Mouse (Mus musculus) adrenal gland (tissue): ENCODE measurements around the gene Slc16a1.
"Not testable (repeated sequence)": the region's sequence is repeated elsewhere in the genome, so short reads cannot be mapped to it uniquely, and the experiment has no call there.

ENCODE experiments used
- intact Hi-C: fragments of 180-260 bp; cut with DNase I; formaldehyde crosslinking; loops from one replicate; pipeline ENCODE4 v1.15.1; 2025

Slc16a1 gene

DNA sequence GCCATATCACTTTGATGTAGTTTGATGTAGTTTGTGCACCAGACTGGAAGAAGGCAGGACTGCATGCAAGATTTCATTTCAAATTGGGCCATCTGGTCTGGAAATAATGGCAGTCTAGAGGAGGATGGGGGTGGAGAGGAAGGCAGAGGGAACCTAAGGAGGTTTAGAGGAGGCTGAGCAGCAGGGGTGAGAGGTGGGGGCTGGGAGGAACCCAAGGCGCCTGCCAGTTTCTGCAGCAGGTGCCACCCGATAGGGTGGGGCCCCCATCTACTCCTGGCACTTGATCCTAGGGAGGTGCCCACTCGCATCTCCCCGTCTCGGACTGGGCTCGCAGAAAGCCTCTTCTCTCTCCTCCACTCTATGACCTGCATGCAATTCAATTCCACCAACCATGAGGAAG, 33.1 kb downstream of the Slc16a1 start:
- intact Hi-C loops = loop anchor here (10.0 kb wide), 1 partner anchor 157 kb away; the partner anchor contains the start of gene Lrig2

DNA sequence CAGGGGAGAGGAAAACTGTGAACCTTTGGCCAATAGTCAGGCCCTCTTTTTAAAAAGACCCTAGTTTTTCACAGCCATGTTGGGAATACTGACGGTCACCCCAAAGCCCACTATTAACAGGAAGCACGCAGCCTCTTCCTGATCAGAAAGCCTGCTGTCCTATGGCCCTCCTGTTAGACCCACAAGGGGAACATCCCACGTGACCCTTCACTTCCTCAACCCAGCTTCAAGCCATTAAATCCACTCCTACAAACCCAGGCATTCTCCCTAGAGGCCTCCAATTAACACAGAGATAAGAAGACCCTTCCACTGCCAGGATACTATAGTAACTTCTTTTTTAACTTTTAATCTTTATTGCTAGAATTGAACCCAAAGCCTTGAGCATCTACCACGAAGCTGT, 33.6 kb downstream of the Slc16a1 start:
- intact Hi-C loops = loop anchor here (10.0 kb wide), 1 partner anchor 157 kb away; the partner anchor contains the start of gene Lrig2

DNA sequence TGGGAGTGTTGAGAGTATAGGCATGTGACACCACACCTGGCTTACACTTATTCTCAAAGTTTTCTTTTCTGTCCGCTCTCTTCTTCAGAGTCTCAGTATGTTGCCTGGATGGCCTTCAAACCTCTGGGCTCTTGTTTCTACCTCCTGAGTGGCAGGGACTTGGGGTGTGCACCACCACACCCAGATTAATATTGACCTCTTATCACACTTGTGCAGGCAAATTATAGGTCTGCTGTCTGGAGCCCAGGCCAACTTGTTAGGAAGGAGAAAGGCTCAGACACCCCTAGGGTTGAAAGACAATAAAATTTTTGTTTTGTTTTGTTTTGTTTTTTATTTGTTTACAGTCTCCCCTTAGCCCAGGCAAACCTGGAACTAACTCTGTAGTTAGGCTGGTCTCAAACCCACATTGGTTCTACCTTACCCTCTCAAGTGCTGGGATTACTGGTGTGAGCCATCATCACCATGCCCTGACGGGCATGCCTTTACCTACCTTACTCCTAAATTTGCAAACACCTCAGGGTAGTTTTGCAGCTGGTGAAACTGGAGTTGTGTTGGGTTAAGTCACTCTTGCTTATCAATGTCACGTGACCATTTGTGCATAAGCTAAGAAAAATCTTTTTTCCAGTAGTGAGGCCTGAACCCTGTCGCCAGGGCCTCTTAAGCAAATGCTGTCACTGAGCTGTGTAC, 35.3 kb downstream of the Slc16a1 start:
- intact Hi-C loops = loop anchor here (2.0 to 10.0 kb wide), 2 partner anchors 31 to 159 kb away; partner anchors contain the start of gene Lrig2

DNA sequence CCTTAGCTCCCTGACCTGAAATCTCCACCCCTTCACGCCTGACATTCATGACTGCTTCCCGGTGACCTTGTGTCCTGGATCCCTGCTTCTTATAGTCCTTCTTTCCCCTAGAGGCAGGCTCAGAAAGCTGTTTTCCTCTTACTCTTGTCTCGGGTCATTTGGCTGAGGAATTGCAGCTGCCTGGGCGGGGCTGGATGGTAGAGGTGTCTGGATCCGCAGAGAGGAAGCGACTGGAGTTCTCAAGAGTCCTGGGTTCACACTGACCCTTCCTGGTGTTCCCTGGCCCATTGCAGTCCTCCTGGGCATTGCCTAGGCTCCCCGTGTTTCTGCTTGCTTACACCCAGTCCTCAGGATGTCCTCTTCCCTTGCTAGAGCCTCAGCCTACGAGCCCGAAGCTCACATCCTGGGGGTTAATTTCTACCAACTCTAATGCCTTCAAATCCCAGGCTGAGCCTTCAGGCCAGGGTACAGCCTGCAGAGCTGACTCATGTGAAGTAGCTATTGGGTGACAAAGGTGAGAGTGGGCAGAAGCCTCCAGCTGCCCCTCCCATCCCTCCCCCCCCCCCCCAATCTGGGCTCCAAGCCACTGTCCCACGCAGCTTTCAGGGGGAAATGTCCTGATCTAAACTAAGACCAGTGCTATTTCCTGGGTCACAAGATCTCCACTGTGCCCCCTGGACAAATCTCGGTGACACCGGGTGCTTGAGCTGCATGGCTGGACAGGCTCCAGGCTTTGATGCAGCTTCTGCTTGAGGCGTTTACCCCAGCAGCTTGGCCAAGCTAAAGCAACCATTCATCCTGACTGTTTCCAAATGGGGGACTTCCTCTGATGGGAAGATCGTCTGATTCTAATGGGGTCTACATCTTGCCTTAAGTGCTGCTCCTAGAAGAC, 36.1 kb downstream of the Slc16a1 start:
- intact Hi-C loops = loop anchor here (2.0 to 10.0 kb wide), 2 partner anchors 32 to 160 kb away; partner anchors contain the start of gene Lrig2

DNA sequence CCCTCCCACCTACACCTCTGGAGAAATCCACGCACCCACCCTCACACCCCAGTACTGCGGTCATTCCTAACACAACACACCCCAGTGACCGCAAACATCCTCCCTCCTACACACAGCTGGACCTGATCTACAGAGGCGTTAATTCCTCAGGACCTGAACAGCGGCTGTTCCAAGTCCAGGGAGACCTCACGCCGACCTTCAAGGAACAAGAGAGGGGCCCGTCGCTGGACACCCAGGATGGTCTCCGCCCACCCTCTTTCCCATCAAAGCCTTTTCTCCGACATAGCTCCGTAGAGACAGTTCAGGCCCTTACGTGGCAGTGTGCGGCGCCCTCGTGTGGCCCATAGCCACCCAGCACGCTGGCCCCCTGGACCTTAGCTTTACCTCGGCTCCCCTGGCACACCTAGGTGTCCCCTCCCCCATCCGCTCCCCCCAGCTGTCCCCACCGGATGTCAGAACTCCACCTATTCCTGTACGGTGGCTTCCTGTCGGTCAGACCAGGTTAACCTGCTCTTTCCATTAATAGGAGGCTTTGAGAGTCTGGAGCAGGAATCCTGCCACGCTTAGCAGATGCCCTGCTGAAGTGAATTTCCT, 36.9 kb downstream of the Slc16a1 start:
- intact Hi-C loops = loop anchor here (2.0 to 10.0 kb wide), 2 partner anchors 33 to 161 kb away; partner anchors contain the start of gene Lrig2

DNA sequence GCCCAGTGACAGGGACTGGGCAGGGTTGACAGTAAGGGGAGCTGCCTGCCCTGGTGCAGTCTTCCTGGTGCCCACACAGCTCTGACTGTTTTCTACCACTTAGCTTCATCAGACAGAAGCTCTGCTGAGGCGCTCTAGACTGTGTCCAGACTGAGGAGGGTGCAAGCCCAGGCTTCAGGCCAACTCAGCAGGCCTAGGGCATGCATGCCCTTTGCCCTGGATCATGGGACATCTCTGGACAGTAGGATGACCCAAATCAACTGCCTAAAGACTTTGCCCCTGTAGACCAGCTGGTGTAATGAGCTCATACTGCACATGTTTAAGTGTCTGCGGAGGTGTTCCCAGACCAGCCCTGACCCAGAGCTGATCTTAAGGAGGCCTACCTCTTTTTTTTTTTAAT, 39.3 kb downstream of the Slc16a1 start:
- intact Hi-C loops = loop anchor here (10.0 kb wide), 1 partner anchor 163 kb away; the partner anchor contains the start of gene Lrig2

DNA sequence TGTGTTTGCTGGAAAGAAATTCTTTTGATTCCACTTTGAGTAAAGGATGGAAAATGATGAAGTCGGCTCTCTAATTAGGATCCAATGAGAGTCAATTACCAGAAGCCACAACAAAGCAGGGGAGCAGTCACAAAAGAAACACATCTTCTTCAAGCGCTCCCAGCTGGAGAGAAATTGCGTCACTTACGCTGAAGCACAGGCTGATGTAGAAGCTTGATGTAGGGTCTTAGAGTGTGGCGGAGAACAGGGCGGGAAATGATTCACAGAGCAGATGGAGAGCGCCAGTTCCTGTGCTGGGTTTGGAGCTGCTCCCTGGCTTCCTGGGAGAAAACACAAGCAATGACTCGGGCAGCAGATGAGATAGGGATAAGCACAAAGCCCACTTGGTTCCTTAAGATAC, 40.4 kb downstream of the Slc16a1 start:
- intact Hi-C loops = loop anchor here (10.0 kb wide), 1 partner anchor 164 kb away; the partner anchor contains the start of gene Lrig2

DNA sequence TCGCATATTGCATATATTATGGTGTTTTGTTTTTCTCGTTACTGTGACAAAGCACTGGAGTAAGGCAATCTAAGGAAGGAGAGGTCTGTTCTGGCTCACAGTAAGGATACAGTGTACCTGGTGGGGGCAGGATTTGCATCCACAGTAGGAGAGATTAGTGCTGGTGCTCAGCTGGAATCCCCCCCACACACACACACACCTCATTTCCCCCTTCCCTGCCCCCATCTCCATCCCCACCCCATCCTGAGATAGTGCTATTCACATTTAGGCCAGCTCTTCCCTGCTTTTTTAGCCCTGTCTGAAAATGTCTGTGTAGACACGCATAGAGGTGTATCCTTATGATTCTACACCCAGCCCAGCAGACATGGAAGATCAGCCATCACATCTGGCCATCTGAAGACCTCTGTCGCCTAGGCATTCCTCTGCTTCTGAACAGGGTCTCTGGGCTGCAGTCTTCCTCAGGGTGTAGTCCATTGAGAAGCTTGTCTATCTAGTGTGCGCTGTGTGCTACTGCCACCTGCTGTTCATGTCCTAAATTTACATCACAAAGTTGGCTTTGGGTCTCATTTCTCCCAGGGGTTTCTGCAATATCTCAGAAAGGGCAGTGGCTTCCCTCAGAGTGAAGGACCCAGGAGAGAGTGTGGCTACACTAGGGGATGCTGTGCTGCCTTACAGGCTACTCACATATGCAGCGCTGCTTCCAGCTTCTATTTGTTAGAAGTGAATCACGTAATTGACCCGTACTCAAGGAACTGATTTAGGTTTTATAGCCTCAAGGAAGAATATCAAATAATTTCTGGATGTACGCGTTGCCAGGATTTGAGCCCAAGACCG, 44.4 kb downstream of the Slc16a1 start:
- intact Hi-C loops = loop anchor here (2.0 kb wide), 1 partner anchor 142 kb away; no protein-coding TSS in a partner anchor

DNA sequence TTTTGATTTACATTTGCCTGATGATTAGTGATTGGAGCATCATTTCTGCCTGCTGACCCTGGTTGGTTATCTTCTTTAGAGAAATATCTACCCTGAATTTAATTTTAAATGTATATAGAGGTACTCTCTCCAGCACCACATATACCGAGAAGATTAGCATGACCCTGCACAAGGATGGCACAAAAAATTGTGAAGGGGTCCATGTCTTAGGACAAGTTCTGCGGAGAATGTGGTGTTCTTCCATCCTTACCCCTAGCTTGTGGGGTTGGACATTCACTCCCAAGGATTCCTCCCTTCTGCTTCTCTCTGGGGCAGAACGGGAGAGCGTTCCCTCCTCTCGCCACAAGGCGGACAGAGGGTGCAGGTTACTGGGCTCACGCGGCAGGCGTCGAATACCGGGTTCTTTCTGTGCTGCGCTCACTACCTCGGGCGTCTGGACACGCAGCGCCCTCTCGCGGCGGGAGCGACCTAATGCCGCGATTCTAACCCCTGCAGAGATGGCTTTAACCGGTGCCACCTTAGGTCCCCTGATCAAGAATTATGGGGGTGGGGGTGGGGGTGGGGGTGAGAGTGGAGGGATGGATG, 62.4 kb downstream of the Slc16a1 start:
- intact Hi-C loops = no loop called here

DNA sequence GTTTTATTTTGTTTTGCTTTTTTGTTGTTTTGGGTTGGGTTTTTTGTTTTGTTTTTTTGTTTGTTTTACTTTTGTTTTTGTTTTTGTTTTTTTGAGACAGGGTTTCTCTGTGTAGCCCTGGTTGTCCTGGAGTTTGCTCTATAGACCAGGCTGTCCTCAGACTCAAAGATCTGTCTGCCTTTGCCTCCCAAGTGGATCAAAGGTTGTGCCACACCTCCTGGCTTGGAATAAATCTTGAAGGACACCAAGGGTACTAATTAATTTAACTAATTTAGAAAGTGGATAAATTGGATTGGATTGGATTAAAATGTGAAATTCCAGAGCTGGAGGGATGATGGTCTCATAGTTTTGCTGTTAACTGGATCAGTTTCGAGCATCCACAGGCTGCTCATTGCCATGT, 63.3 kb downstream of the Slc16a1 start:
- intact Hi-C loops = loop anchor here (2.0 kb wide), 1 partner anchor 71 kb away; no protein-coding TSS in a partner anchor

DNA sequence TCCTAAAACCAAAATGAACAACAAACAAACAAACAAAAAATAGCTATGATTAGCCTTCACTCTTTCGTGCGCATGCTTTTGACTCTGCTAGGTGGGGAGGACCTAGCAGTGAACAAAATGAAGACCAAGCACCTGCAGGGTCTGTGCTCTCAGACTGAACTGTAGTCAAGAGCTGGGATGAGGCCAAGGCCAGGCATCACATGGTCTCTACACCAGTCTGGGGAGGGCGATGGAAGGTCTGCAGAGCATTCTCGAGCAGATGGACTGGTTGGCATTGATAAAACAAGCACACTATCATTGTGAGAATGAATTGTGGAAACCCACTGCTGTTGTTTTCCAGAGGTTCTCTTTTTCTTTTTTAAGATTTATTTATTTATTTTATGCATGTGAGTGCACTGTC, 65.5 kb downstream of the Slc16a1 start:
- intact Hi-C loops = loop anchor here (2.0 kb wide), 1 partner anchor 73 kb away; no protein-coding TSS in a partner anchor

DNA sequence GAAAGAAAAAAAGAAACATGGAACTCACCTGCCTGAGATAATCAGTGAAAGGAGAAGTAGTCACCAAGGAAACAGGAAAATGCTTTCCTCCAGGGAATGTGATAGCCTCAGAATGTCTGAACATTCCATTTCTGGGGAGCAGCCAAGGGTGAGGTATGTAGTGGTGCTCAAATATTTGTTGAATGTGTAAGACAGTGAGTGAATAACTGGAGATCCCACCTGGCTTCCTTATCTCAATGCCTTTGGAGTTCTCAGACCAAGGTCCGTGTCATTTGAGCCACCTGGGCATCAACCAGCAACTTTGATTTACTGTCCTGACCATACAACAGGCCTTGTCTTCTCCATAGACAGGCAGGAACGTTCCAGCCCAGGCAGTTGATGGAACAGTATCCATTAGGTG, 68.0 kb downstream of the Slc16a1 start:
- intact Hi-C loops = no loop called here

DNA sequence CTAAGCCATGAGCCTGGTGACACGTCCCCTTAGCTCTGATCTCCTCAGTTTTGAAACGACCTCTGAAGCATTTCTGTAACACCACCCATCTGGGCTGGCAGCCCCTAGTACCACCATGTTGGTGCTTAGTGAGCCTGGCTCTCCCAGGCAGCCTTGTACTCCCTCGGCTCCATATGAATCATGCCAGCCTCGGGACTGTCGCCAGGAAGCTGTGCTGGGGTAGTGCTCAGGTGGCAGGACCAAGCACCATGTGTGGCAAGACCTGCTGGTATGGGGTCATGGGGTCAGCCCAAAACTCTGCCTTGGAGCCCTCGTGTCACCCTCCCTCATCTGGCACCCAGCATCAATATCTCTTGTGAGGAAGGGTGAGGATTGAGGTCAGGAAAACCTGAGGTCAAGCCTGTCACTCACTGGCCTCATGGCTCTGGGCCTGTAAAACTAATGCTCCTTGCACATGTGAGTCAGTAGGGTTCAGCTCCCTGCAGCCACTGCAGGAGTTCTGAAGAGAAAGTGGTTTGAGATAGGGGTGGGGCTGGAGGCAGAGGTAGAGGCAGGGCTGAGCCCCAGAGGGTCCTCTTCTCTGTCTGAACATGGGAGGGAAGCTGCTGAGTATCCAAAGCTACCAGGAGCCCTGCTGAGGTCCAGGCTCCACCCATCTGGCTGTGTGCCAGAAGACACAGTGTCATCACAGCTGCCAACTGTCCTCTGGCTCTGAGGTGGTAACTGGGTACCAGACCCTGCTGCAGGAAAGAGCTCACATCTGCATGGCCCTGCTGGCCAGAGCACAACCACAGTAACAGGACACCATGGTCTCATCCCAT, 68.7 kb downstream of the Slc16a1 start:
- intact Hi-C loops = not testable (repeated sequence)

DNA sequence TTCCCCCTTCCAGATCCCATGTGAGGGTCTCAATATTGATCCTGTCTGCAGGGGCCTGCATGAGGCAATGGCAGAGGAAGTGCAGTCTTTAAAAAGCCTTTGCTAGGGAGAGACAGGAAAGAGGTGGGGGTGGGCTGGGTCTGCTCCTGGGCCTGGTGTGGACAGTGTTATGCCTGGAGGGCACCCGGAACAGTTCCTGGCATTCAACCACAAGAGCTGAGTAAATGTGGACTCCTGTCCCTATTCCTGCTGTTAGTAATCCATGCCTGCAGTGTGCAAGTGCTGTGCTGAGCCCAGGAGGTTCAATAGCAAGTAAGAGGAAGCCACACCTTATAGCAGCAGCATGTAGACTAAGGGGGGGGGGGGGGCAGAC, 69.3 kb downstream of the Slc16a1 start:
- intact Hi-C loops = not testable (repeated sequence)
